Mouse (Mus musculus) ES-E14 (cell line): ENCODE measurements around the gene Loxl3.

Source experiments
- CHD2 ChIP-seq: IDR thresholded peaks from 2 replicates; pipeline ENCODE4 v1.6.1; 2014; ENCODE audit warnings: mild to moderate bottlenecking, low read depth, low read length, inconsistent platforms
- HCFC1 ChIP-seq: IDR thresholded peaks from 2 replicates; pipeline ENCODE4 v1.6.1; 2012; ENCODE audit warnings: low read length, inconsistent platforms, borderline replicate concordance; ENCODE audit not compliant: insufficient read depth
- MAFK ChIP-seq: IDR thresholded peaks from 2 replicates; pipeline ENCODE4 v1.6.1; 2014; ENCODE audit warnings: mild to moderate bottlenecking, low read depth, low read length, inconsistent platforms; ENCODE audit not compliant: insufficient read depth
- ZC3H11A ChIP-seq: IDR thresholded peaks from 2 replicates; pipeline ENCODE4 v1.6.1; 2012; ENCODE audit warnings: low read depth, mild to moderate bottlenecking, inconsistent platforms, low read length, borderline replicate concordance
- ZNF384 ChIP-seq: IDR thresholded peaks from 2 replicates; pipeline ENCODE4 v1.6.1; 2012; ENCODE audit warnings: low read depth, low read length, inconsistent platforms

- TF ChIP-seq HCFC1: no peak
- TF ChIP-seq ZNF384: no peak
- TF ChIP-seq MAFK: no peak
- no peak for TF ChIP-seq ZC3H11A
- TF ChIP-seq CHD2: no peak
Measured at GRCm38 (mm10) chr6:83013444-83013843, 20.5 kb upstream of the Loxl3 start.
